Mouse (Mus musculus) heart, postnatal 10 days (tissue): ENCODE data around the gene Eno2. TPM values are rescaled to one million over a fixed set of nuclear protein-coding genes. Genes with fewer than 3 reads are reported as not detected.

Experiments
- DNase-seq, 2 experiments: peaks; one replicate each; pipeline ENCODE4 v3.0.0; 2021
- intact Hi-C: fragments of 180-260 bp; cut with DNase I; formaldehyde crosslinking; loops from one replicate; pipeline ENCODE4 v1.15.1; 2025
- total RNA-seq, 2 experiments: library from RNA; stranded (reverse); gene quantifications; 2 replicates each; pipeline ENCODE4 v1.2.3; 2021

The Eno2 gene
- total RNA-seq, 2 experiments from 2014 or later: 3.4 to 3.7 TPM

DNA sequence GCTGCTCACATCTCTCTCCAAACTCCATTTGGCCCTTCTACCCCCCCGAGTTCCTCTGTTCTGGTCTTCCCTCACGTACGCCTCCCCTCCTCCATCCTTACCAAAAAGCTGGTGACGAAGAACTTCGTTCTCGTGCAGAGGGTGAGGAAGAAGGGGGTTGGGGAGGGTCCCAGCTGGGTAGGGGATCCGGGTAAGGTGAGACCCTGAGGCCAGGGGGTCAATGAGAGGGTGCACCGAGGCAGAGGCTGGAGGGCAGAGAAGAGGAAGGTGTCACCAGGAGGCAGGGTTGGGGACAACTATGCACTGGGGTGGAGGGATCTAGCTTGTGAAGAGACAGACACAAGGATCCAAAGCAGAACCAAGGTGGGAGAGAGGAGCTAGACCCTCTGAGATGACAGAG lies 25.8 kb downstream of the Eno2 start:
- no peak for DNase-seq
- intact Hi-C loops: loop anchor here (5.0 kb wide), 2 partner anchors 81 to 101 kb away; partner anchors contain the start of gene Lpcat3

DNA sequence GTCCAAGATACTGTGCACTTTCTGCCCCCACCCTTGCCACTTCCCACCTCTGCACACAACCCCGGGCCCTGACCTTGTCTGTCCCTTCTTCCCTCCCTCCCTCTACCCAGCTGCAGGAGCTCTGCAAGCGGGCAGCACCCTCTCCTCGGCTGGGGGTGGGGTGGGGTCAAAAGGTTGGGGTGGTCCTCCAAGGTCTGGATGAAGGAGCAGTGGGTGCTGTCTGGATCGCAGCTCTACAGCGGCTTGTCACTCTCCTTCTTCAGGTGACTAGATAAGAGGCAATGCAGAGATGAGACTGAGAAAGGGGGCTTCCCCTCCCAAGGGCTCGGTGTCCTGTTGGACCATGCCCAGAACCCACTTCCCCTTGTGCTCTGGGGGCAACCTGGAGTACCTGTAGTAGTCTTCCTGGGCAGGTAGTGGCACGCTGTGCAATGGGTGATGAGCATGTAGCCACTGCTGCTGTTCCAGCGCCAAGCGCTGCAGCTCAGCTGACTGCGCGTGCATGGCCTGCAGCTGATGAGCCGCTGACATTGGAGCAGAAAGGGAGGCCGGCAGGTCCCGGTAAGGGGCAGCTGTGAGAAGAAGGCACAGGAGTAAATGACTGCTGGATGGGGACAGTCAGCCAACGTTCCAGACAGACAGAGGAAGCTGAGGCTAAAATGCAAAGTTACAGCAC lies 26.5 kb downstream of the Eno2 start:
- intact Hi-C loops: loop anchor here (5.0 kb wide), 2 partner anchors 81 to 101 kb away; partner anchors contain the start of gene Lpcat3
- no peak for DNase-seq

- intact Hi-C loops: loop anchor here (1.0 to 5.0 kb wide), 4 partner anchors 17 to 100 kb away; partner anchors contain the start of genes Emg1, Lpcat3 and Phb2
- DNase-seq: no peak
Observed at GRCm38 (mm10) chr6:124741842-124742241, 27.6 kb downstream of the Eno2 start.

- DNase-seq: peak; percentile 92 to 93
- intact Hi-C loops: loop anchor here (1.0 to 5.0 kb wide), 4 partner anchors 18 to 99 kb away; partner anchors contain the start of genes Emg1, Lpcat3 and Phb2
Observed at GRCm38 (mm10) chr6:124740888-124741761, 28.3 kb downstream of the Eno2 start, which contains the start of gene Grcc10. Gene Grcc10 (minus strand): TSS chr6:124741374.

- intact Hi-C loops: loop anchor here (2.0 to 5.0 kb wide), 3 partner anchors 18 to 98 kb away; partner anchors contain the start of gene Lpcat3
- no peak for DNase-seq
Observed at GRCm38 (mm10) chr6:124740211-124740887, 29.1 kb downstream of the Eno2 start.

- intact Hi-C loops: loop anchor here (5.0 kb wide), 1 partner anchor 37 kb away; no protein-coding TSS in a partner anchor
- DNase-seq: no peak
Observed at GRCm38 (mm10) chr6:124739231-124739796, 30.2 kb downstream of the Eno2 start.

DNA sequence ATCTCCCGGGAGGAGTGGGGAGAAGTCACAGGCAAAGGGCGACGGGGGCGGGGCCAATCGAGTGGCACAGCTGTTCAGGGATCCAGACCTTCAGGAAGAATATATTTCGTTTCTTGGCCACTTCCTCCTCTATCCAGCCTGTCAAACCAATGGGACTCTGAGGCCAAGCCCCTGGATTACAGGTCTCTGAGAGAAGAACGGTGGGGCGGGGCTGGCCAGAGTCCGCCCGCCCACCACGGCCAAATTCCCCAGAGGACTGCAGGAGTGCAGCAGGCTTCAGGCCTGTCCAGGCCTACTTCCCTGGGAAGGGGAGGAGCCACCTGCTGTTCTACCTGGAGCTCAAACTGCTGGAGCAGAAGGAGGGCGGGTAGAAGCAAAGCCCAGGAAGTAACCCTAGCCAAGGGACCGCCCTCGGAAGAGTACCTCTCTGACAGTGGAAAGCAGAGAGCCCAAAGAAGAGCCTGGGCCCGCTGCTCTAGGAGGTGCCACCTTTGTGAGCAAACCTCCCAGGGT lies 30.9 kb downstream of the Eno2 start, which contains the start of gene Ptpn6:
Gene Ptpn6 (minus strand): TSS at position 204 of the 513 bp plus-strand sequence.
- intact Hi-C loops: loop anchor here (5.0 kb wide), 1 partner anchor 36 kb away; no protein-coding TSS in a partner anchor

DNA sequence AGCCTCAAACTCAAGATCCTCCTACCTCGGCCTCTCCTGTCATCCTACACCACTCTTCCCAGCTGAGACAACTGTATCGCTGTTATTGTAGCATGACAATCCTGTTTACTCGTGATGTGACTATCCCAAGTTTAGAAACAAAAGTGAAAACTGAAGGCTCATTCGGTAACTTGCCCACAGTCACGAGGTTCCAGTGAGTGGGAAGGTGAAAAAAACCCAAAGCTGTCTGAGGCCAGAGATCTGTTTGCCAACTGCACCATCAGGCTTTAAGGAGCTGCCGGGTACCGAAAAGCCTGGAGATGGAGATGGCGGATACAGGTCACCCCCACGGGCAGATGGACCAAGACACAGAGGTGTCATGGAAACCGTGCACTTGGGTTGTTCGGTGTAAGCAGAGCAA lies 32.4 kb downstream of the Eno2 start:
- no peak for DNase-seq
- intact Hi-C loops: loop anchor here (5.0 kb wide), 1 partner anchor 35 kb away; no protein-coding TSS in a partner anchor

More for the DNA sequence above, 30.9 kb downstream of the Eno2 start, which contains the start of gene Ptpn6:
- DNase-seq: no peak

DNA sequence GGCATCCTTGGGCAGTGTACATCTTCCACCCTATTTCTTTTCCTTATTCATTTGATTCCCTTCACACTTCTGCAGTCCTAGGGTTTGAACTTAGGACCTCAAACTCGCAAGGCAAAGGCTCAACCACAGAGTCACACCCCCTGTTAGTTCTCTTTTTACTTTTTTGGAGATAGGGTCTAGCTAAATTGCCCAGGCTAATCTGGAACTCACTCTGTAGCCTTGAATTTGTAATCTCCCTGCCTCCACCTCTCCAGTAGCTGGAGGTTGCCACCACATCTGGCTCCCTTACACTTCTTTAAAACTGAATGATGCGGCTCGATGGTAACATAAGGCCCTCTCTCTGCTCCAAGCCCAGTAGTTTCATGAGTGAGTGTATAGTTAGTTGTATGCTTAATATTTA lies 35.1 kb downstream of the Eno2 start:
- intact Hi-C loops: no loop called here

GRCm38 (mm10) chr6:124732476-124733370 lies 36.8 kb downstream of the Eno2 start:
- intact Hi-C loops: no loop called here
- peak in 1 of 2 experiments; percentile 48 for DNase-seq

More for the DNA sequence above, 35.1 kb downstream of the Eno2 start:
- no peak for DNase-seq

- DNase-seq: no peak
- intact Hi-C loops: no loop called here
Observed at GRCm38 (mm10) chr6:124731038-124731437, 38.4 kb downstream of the Eno2 start.

GRCm38 (mm10) chr6:124729850-124730705 lies 39.4 kb downstream of the Eno2 start:
- no peak for DNase-seq
- intact Hi-C loops: no loop called here

- no peak for DNase-seq
- intact Hi-C loops: no loop called here
Observed at GRCm38 (mm10) chr6:124728621-124729020, 40.9 kb downstream of the Eno2 start.

DNA sequence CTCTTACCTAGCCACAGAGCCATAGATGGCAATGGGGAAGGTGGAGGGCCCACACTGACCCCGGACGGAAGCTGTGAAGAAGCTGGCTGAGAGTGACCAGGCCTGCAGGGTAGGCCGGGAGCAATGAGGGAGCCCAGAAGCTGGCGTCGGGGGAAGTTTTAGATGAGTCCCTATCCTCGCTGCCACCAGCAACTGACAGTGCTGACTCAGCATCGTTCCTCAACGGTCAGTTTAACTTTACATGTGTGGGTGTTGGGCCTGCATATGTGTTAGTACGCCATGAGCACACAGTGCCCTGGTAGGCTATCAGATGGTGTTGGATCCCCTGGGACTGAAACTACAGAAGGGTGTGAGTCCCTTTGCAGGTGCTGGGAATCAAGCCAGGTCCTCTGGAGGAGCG lies 45.0 kb downstream of the Eno2 start:
- intact Hi-C loops: no loop called here
- DNase-seq: no peak

DNA sequence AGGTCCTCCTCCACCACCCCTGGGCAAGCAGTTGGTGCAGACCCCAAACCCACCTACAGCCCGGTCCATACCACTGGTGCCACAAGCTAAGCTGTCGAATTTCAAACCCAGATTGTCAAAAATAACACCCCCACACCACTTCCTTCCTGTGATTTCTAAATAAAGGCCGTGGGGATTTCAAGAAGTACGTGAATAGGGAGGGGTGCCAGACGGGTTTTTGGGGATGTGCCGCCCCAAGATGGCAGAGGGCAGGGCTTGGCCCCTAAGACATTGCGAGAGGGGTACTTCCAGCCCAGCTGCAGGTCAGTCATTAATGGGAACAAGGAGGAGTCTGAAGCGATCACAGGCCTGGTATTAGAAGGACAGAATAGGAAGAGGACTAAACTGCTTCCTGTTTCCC lies 45.9 kb downstream of the Eno2 start:
- no peak for DNase-seq
- intact Hi-C loops: no loop called here

DNA sequence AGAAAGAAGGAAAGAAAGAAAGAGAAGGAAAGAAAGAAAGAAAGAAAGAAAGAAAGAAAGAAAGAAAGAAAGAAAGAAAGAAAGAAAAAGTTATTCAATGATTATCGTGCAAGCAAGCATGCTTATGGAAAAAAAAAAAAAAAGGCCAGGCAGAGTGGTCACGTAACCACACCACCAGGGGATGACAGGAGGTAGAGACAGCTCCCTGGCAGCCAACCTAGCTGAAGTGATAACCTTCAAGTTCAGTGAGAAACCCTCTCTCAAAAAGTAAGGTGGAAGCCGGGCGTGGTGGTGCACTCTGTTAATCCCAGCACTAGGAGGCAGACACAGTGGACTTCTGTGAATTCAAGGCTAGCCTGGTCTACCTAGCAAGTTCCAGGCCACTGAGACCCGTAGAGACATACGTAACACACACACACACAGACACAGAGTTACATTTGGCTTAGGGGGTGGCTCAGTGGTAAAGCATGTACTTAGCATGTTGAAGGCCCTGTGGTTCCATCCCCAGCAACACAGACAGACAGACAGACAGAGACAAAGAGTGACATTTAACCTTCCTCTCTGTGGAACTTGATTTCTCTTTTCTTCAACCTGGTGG lies 46.5 kb downstream of the Eno2 start:
- intact Hi-C loops: no loop called here
- DNase-seq: peak; percentile 67 to 73

GRCm38 (mm10) chr6:124720904-124721303 lies 48.6 kb downstream of the Eno2 start:
- DNase-seq: no peak
- intact Hi-C loops: no loop called here
